Mouse (Mus musculus) frontal cortex, postnatal 10 days (tissue): ENCODE measurements around the gene Grhl3.

Experiments
- DNase-seq, 2 experiments: peaks; one replicate each; pipeline ENCODE4 v3.0.0; 2022; ENCODE audit warnings: low spot score in 2 of 2, mixed read lengths in 1 of 2

Gene Grhl3

DNA sequence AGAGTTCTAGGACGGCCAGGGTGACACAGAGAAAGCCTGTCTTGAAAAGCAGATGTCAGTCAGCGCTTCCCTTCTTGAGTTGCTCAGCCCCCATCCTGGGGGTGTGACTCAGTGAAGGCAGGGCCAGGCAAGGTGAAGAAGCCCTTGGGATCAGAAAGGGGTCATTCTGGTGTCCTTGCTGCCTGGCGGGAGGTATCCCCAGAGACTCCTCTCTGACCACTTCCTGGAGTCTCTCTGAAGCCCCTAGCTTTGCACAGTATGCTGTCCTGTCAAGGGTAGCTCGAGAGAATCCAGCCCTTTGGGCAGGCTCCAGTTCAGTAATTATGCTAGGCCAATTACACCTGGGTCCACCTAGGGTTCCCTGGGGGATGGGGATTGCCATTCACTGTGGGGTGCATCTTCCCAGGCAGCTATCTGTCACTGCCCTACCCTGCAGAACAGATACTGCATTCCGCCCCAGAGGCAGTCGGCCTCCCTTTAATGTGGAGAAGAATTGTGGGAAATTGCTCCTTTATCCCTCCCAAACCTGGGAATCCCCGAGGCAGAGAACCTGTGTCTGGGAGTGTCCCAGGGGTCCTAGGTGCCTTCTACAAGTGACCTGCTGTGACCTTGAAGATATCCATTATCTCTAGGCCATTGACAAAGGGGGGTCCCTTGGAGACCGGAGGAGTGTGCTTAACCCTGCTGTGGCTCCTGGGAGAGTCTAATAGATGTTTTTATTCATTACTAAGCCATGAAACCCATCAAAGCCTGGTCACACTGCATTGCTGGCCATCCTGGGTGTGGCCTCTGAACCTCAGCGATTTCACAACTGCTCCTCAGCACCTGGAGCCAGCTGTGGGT lies 41.4 kb downstream of the Grhl3 start:
- DNase-seq = no peak

DNA sequence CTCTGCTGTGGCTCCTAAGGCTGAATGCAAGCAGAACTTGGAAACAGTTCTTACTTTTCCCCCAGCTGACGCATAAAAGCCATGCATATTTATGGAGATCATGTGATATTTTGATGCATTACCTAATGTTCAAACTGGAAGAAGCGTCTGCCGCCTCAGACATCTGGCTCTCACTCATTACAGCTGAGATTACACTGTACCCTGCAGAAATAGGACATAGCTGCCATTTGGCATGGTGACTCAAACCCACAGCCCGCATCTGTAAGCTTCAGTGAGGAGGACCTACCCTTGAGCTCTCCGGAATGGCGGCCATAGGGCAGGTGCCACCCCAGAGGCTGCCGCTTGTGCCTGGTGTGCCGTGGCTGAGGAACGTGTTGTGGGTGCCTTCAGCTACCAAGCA lies 42.2 kb downstream of the Grhl3 start:
- peak; percentile 14 to 32 for DNase-seq

DNA sequence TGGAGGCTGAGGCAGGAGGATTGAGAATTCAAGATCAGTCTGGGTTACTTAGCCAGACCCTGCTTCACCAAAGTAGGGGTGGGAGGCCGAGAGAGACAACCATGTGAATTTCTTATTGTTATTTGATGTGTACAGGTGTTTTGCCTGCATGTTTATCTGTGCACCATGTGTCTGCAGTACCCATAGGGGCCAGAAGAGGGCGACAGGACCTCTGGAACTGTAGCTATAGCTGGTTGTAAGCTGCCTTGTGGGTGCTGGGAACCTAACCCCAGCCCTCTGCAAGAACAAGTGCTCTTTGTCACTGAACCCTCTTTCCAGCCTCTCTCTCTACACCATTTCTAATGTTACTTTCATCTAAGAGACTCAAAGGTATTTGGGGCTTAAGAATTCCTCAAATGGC lies 43.2 kb downstream of the Grhl3 start:
- DNase-seq = no peak

DNA sequence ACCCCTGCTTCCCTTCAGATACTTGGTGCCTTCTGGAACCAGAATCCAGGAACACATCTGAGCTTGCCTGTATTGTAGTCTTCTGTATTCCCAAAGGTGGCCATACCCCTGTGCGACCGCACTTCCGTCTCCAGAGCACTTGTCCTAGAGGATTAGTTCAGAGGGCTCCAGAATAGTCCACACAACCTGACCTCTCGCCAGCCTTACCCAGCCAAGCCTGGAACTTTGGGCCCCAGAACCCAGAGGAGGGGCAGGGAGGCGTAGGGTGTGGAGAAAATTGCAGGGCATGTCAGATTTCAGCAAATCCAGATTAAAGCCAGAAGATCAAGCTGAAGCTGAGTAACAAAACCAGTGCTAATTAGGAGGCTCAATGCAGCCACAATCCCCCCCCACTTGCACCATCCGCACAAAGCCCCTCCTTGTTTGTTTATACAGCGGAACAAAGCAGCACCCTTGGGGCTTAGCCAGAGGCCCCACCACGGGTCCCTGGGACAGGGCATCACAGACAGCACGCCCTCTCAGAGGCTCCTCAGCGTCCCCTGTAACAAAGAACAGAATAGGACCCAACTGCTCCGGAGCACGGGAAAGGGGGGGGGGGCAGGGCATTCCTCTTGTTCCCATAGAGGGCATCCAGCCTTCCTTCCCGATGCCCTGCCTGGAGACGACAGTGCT lies 47.3 kb downstream of the Grhl3 start:
- no peak for DNase-seq

DNA sequence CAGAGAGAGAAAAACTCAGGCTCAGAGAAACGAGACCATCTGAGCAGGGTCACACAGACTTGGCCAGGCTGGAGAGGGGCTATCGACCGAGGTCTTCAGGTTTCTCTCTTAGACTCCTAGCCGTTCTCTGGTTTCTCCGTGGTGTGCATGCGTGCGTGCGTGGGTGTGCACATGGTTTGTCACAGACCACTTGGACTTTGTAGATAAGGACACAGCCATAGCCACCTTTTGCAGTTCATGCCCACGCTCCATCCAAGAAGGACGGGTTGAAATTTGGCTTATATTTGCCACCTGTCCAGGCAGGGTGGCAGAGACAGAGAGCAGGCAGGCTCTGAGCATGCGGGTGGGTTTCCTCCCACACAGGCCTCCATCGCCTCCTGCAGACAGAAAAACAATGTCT lies 48.4 kb downstream of the Grhl3 start:
- no peak for DNase-seq

DNA sequence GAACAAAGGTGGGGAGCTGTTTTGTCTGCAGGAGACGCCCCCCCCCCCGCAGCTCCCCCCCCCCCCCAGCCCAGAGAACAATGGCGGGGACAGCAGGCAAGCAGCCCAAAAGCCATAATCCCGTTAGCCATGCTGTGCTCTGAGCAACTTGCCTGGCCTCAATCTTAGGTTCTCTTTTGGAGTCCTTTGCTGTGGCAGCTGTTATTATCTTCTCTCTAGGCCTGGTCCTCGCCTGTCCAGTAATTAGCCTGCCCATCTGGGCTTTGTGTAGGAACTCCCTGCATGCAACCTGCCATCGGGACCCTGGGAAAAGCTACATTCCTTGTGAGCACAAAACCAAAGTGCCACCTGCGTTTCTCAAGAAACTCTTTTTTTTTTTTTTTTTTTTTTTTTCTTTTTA lies 49.5 kb downstream of the Grhl3 start:
- no peak for DNase-seq

DNA sequence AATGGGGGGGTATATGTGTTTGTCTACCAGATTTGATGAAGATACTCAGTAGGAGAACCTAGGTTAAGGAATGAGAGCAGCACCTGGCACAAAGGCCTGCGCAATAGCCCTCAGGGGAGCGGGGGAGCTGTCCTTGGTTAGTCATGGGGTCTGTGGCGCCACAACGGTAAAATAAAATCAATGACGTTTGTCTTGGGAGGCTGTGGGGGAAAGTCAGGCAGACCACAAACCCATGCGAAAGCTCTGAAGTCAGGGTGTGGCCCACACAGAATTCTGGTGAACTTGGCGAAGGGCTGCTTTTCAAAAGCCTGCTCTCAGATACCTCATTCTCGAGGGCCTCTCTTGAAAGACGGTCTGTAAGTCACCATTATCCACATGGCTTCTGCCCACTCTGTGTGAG lies 53.0 kb downstream of the Grhl3 start:
- no peak for DNase-seq

DNA sequence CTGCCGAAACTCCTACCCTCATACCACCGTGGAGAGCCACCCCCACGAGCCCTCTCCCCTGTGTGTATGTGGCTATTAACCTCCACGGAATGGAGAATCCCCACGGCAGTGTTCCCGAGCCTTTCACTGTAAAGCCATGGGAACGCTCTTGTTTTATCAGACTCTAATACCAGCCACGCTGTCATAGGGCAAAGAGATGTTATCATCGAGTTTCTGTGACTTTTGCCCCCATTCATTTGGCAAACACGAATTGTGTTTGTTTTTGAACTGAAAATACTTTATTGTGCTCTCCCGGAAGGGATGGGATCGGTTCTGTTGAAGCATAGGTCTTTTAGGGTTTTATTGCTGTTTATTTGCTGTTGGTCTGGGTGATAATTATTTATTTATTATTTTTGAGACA lies 55.3 kb downstream of the Grhl3 start:
- no peak for DNase-seq

DNA sequence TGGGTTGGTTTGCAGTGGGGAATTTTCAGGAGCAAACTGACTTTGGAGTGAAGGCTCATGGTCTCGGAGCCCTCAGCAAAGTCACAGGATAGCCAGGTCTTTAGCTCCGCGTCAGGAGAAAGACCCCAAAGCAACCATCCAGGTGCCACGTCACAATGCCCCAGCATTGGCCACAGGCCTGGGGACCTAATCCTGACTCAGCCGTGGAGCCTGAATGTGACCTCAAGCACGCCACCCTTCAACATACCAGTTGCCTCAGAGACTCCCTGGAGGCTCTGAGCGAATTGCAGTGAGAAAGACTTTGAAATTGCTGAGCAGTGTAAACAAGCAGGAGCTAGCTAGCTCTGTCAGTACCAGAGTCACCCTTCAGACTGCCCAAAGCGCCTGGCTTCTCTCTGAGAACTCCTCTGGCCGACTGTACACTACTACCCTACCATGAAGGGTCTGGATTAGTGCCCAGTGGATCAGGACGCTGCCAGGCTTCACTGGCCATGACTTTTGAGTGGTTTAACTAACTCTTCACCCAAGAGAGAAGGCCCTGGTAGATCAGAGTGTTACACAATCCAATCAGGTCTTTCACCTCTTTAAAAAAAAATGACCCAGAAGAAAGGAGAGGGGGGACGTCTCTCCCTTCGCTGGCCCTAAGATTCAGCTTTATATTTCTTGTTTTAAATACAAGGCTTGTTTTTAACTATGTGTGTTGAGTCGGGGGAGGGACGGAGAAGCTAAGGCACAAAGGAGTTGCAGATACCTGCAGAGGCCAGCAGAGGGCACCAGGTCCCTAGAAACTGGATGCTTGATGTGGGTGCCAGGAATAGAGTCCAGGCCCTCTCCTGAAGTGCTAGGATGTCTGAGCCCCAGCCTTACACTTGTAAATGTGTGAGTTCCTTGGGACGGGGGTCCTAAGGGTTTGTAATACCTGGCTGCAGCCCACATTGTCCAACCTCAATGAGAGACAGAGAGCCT lies 56.8 kb downstream of the Grhl3 start:
- DNase-seq = no peak

DNA sequence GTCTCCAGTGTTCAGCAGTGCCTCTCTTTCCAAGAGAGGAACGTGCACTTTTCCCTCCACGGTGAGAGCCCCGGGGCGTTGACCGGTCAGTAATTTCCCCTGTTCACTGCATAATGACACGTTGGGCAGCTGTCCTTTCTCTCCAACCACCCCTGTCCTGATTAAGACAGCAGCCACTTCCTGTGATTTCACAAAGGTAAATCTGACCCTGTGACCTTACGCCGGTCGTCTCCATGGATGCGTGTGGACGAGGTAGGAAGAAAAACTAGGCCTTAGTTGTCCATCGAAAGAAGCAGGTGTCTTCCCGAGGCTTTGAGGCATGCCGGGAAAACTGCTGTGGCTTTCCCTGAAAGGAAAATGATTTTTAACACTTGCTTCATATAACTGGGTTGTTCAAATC lies 58.5 kb downstream of the Grhl3 start:
- DNase-seq = no peak

DNA sequence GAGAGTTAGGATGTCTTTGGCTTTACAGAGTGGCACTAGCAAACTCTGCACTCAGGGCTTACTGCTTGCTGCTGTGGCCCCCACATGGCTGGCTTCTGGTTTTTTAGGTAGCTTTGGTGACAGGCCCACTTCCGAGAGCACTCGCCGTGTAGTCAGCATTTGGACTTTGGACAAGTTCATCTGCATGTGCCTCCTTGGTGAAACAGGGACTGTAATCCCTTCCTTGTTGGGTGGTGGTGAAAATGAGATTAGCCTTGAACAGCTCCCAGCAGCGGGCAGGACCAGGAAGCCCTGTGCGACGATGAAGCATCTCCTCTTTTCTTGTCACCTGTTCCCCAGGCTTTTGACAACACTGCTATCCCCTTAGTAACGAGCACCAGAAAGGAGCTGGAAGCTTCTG lies 59.6 kb downstream of the Grhl3 start:
- no peak for DNase-seq

DNA sequence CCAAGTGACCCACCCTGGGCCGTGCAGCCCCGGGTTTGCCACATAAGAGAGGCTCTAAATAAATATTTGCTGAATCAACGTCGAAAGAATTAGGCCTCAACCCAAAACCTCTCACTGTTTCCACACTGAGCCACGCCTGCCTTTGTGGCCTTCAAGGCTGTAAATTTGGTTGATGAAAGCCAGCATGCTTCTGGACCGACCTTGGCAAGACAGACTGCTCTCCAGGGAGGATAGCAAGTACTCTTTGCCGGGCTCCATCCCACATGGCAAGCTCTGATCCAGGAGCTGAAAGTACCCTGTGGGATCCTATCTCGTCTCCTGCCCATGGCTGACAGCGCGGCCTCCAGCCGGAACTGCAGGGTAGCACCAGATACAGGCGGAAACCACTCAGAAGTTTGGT lies 63.9 kb downstream of the Grhl3 start:
- DNase-seq = no peak

DNA sequence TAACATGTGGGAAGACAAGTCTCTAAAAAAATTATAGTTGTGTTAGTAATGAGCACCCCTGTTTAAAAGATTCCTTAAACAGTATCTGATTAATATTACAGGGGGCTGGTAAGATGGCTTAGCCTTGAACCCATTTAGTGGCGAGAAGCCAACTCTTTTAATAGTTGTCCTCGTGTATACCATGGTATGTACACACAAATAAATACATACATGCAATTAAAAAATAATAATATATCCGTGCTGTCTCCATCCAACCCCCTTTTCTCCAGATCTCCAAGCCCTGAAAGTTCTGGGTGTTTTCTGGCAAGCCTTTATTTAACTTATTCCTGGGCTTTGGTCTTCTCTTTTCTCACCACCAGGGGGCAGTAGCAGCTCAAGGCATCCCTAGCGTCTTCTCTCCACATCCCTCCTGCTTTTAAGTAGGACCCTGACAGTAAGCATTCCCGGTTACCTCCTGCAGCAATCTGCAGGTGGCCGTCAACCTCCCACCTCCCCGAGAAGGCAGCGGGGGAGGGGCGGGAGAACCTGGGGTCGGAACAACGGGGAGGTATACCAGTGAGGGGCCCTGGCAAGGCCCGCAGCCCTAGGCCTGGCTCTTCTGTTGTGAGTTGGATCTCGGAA lies 64.9 kb downstream of the Grhl3 start:
- DNase-seq = peak in 1 of 2 experiments; percentile 77

DNA sequence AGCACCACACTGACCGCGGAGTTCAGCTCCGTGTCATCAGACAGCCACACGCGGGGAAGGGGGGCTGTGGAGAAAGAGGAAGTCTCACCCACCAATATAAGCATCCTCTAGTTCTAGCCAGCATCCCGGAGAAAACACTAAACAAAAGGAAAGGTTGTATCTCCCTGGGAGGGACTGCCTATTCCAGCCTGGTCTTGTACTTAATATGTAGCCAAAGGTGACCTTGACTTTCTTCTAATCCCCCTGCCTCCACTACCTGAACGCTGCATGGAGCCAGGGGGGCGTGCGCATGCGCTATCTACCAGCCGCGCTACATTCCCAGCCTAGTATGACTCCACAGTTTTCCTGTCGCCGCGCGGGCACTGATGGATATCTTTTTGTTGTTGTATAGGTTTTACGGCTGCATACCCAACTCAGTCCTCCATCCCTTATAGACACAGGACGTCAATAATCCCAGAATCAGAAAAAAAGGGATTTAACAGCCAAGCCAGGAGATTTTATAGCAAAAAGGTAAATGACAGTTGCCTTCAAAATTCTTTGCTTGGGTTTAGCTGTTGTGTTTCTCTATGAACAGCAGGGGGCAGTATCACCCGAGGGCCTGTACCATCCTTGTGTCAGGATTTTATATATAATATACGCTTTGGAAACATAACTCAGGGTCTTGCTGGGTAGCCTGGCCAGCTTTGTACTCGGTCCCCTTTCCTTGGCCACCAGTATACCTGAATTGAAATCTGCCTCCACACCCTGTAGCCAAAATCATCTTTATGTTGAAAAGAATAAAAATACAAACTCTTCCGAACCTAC lies 65.7 kb downstream of the Grhl3 start:
- DNase-seq = peak; percentile 42 to 64

DNA sequence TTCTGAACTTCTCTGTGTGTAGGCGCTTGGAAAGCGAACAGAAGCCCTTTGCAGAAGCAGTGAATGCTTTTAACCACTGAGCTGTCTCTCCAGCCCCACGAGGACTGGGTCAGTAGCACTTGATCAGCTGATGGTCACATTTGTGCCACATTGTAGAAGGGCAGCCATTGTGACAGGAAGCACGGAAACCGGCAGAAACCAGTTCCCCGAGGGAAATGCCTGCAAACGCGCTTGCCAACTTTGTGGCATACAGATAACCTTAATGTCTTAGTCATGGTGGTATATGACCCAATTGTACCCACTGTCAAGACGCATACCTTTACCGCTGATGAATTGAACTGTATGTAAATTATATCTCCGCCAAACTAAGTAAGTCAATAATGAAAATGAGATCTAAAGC lies 67.6 kb downstream of the Grhl3 start:
- no peak for DNase-seq

DNA sequence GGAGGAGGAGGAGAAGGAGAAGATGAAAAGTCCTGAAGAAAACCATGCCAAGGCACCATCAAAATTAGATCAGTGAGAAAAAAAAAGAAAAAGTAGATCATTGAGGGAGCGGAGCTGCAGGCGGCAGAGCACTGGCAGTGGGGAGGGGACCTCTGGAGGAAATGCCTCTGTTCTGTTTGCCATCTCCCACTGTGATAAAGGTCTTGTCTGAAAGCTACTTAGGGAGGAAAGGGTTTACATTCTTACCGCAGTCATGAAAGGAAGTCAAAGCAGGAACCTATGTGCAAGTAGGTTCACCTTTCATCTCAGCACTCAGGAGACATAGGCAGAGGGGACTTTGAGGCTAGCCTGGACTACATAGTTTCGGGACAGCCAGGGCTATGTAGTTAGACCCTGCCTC lies 71.8 kb downstream of the Grhl3 start:
- no peak for DNase-seq

DNA sequence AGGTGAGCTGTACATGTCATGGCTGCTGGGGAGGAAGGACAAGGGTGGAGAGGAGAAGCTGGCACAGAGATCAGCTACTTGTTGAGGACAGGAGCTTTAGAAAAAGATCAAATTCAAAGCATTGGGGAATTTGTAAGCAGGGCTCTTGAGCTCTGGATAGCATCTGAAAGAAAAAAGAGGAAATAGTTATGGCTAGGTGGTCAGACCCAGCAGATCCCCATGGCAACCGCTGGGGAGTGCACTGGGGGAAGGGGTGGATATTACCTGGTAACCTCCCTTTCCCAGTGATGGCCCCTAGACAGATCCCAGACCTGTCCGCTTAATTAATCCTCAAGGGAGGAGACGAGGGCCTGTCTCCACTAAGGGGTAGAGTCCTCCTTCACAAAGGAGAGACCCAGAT lies 73.6 kb downstream of the Grhl3 start:
- no peak for DNase-seq

DNA sequence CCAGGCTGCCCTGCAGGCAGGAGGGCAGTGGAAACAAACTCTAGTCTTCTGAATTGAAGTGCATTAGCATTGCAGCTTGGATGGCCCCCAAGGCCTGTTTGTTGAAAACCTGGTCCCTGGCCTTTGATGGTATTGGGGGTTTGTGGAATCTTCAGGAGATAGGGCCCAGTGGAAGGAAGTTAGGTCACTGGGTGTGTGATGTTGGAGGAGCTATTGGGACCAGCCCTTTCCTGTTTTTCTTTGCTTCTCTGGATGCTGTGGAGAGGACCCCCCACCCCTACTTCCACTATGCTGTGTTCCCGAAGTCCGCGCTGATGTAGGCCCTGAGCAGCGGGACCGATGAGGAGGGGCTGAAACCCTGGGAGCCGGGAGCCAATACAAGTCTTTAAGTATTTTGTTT lies 75.3 kb downstream of the Grhl3 start:
- no peak for DNase-seq

DNA sequence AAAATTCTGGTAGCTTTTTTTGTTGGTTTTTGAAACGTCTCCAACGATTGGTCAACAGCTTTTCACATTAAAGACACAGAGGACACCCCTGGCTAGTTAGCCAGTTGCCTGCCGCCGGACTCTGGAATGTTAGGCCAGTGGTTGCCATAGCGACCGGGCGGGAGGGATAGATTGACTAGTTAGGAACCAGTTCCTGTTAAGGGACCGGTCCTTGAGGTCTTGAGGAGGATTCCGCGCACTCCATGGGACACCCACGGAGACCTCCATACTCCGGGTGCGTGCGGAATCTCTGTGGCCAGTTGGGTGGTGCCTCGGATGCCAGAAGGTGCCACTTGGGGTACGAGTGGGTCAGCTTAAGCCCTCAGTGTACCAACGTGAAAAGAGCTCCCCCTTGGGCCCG lies 77.6 kb downstream of the Grhl3 start:
- peak; percentile 32 to 41 for DNase-seq

DNA sequence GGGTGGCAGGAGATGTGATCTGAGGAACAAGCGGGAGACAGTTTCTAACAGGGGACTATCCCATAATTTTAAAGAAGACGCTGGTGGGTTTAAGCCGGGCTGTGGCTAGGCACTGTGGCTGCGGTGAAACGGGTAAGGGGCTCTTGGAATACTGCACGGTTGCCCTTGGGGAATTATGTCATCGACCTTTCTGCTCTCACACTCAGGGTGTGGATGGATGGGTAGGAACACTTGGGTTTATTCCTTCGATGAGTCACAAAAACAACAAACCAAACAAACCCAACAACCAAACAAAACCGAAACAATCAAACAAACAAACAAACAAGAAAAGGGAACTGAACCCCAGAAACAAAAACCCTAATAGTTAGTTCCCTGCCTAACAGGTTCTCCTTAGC lies 78.0 kb downstream of the Grhl3 start:
- no peak for DNase-seq
